Mouse (Mus musculus) cerebellum, adult 2 months (tissue): Measurements from ENCODE around the gene Eci3.

Source experiments
- CTCF ChIP-seq: fragments of 200-500 bp; IDR thresholded peaks from 2 replicates; pipeline ENCODE4 v1.5.1; 2011; ENCODE audit warnings: low read depth, mild to moderate bottlenecking, control low read depth, low read length, moderate library complexity, borderline replicate concordance; ENCODE audit not compliant: insufficient read depth
- POLR2A ChIP-seq: fragments of 200-500 bp; IDR thresholded peaks from 2 replicates; pipeline ENCODE4 v1.6.1; 2011; ENCODE audit warnings: low read length, control low read depth, borderline replicate concordance; ENCODE audit not compliant: insufficient read depth

DNA sequence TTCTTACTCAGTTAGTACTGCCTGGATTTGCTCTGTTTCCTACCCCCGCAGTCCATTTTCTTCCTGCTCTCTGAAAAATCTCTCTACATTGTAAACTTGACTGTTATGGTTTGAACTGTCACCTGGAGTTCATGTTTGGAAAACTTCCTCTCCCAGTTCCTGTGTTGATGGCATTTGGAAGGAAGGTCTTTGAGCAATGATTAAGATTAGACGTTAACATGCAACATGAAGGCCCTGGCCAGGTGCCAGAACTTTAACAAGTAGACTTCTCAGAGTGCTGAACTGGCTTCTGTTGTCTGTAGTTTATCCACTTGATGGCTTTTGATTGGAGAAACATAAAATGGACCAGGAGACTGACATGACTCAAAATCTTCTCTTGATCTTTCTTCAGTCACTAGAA is 32.3 kb upstream of the Eci3 start:
- TF ChIP-seq POLR2A: no peak
- TF ChIP-seq CTCF: no peak
